Mouse (Mus musculus) embryonic fibroblast, embryonic 13.5 days (primary cell): ENCODE data around the gene Duoxa1. TPM values are rescaled to one million over a fixed set of nuclear protein-coding genes. Genes with fewer than 3 reads are reported as not detected.

ENCODE experiments used
- H3K27ac ChIP-seq: 2 replicates; pipeline ENCODE4 v1.5.1; 2012; ENCODE audit warnings: low read length, control low read depth, inconsistent platforms; ENCODE audit not compliant: insufficient read depth
- H3K4me1 ChIP-seq: 2 replicates; pipeline ENCODE4 v1.6.1; 2011; ENCODE audit warnings: low read length; ENCODE audit not compliant: control insufficient read depth, insufficient read depth
- H3K4me3 ChIP-seq: 2 replicates; pipeline ENCODE4 v1.5.1; 2011; ENCODE audit warnings: mild to moderate bottlenecking, control low read depth, low read length; ENCODE audit not compliant: insufficient read depth
- CTCF ChIP-seq: IDR thresholded peaks from 2 replicates; pipeline ENCODE4 v1.5.1; 2011; ENCODE audit warnings: mild to moderate bottlenecking, control low read depth, low read length, moderate library complexity, borderline replicate concordance; ENCODE audit not compliant: insufficient read depth
- POLR2A ChIP-seq: IDR thresholded peaks from 2 replicates; pipeline ENCODE4 v1.6.1; 2011; ENCODE audit warnings: low read depth, mild to moderate bottlenecking, control low read depth, low read length, moderate library complexity
- polyA plus RNA-seq: library from polyadenylated mRNA; stranded (reverse); fragments of >200 nt; gene quantifications from 2 replicates; pipeline ENCODE4 v1.2.4, GENCODE M21; 2011; ENCODE audit warnings: low read depth; ENCODE audit not compliant: missing spikeins, insufficient read length

The Duoxa1 gene
- polyA plus RNA-seq, 1 experiment = 0.58 TPM

GRCm38 (mm10) chr2:122306184-122306583, 7.3 kb downstream of the Duoxa1 start:
- H3K27ac ChIP-seq = peak overlapping the region; percentile 22; the same call in 1 of the 2 replicates
- TF ChIP-seq CTCF (no peak), POLR2A (no peak; the same call in 1 of the 2 replicates)
- H3K4me1 ChIP-seq = 0 out of 2 replicates have a peak, but pooled peaks cover 3% of the 10 kb centered on the region
- H3K4me3 ChIP-seq = no peak overlapping the region

- Histone ChIP-seq H3K4me1 (0 out of 2 replicates have a peak, but pooled peaks cover 3% of the 10 kb centered on the region), H3K27ac (peak overlapping the region; percentile 22; the same call in 1 of the 2 replicates), H3K4me3 (no peak overlapping the region)
- TF ChIP-seq POLR2A = no peak
- no peak for TF ChIP-seq CTCF
These were observed 8.2 kb downstream of the Duoxa1 start for GRCm38 (mm10) chr2:122305097-122305892.

- no peak overlapping the region for H3K27ac ChIP-seq
- no peak for TF ChIP-seq POLR2A
- no peak overlapping the region for H3K4me3 ChIP-seq
- H3K4me1 ChIP-seq = 0 out of 2 replicates have a peak, but pooled peaks cover 3% of the 10 kb centered on the region
These were observed 9.0 kb downstream of the Duoxa1 start for GRCm38 (mm10) chr2:122304544-122304943.

GRCm38 (mm10) chr2:122302574-122303241, 10.8 kb downstream of the Duoxa1 start:
- H3K27ac ChIP-seq = no peak overlapping the region
- 0 out of 2 replicates have a peak, but pooled peaks cover 4% of the 10 kb centered on the region for H3K4me1 ChIP-seq
- TF ChIP-seq CTCF (peak; percentile 68), POLR2A (no peak)
- no peak overlapping the region for H3K4me3 ChIP-seq

GRCm38 (mm10) chr2:122301921-122302573, 11.5 kb downstream of the Duoxa1 start:
- TF ChIP-seq POLR2A (no peak), CTCF (no peak)
- peak overlapping the region; percentile 4; the same call in 1 of the 2 replicates for H3K4me3 ChIP-seq

GRCm38 (mm10) chr2:122301081-122301920, 12.2 kb downstream of the Duoxa1 start:
- Histone ChIP-seq H3K27ac (no peak overlapping the region), H3K4me3 (peak overlapping the region; percentile 4; the same call in 1 of the 2 replicates), H3K4me1 (0 out of 2 replicates have a peak, but pooled peaks cover 4% of the 10 kb centered on the region)
- no peak for TF ChIP-seq CTCF
- no peak for TF ChIP-seq POLR2A

More at GRCm38 (mm10) chr2:122301921-122302573, 11.5 kb downstream of the Duoxa1 start:
- H3K27ac ChIP-seq = no peak overlapping the region
- 0 out of 2 replicates have a peak, but pooled peaks cover 4% of the 10 kb centered on the region for H3K4me1 ChIP-seq

GRCm38 (mm10) chr2:122300656-122301020, 12.9 kb downstream of the Duoxa1 start:
- TF ChIP-seq CTCF = no peak
- no peak for TF ChIP-seq POLR2A
- no peak overlapping the region for H3K4me3 ChIP-seq
- no peak overlapping the region for H3K27ac ChIP-seq

GRCm38 (mm10) chr2:122299911-122300655, 13.4 kb downstream of the Duoxa1 start:
- Histone ChIP-seq H3K4me3 (no peak overlapping the region), H3K27ac (no peak overlapping the region), H3K4me1 (0 out of 2 replicates have a peak, but pooled peaks cover 2% of the 10 kb centered on the region)
- TF ChIP-seq CTCF (no peak), POLR2A (no peak)

More at GRCm38 (mm10) chr2:122300656-122301020, 12.9 kb downstream of the Duoxa1 start:
- 0 out of 2 replicates have a peak, but pooled peaks cover 4% of the 10 kb centered on the region for H3K4me1 ChIP-seq
